Comparison of ENCODE assay signal across 8 mouse cellular contexts in the genomic region with DNA sequence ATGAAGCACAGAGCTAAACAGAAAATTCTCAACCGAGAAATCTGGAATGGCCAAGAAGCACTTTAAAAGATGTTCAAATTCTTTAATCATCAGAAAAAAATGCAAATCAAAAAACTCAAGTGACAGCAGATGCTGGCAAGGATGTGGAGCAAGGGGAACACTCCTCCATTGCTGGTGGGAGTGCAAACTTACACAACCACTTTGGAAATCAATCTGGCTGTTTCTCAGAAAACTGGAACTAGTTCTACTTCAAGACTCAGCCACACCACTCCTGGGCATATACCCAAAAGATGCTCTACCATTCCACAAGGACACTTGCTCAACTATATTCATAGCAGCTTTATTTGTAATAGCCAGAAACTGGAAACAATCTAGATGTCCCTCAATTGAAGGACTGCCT. TPM values are rescaled to one million over a fixed set of nuclear protein-coding genes. Genes with fewer than 3 reads are reported as not detected.
DNase-seq lines count a peak whose midpoint lies in the region; TF ChIP-seq lines count a peak whose summit lies in the region.
"Not testable (repeated sequence)": the region's sequence is repeated elsewhere in the genome, so short reads cannot be mapped to it uniquely, and the experiment has no call there.

No protein-coding gene starts in this region.

- peak overlapping the region; percentile 81 for H3K27ac ChIP-seq in layer of hippocampus, adult 2 months
- H3K27ac ChIP-seq in left cerebral cortex, adult 2 months = peak overlapping the region; percentile 82

- intact Hi-C loops in left cerebral cortex, adult 2 months (cut with DNase I) = loop anchor here (2.0 to 5.0 kb wide), 2 partner anchors 88 to 203 kb away; no protein-coding TSS in a partner anchor

- H3K4me3 ChIP-seq in layer of hippocampus, adult 2 months; left cerebral cortex, adult 2 months: not testable (repeated sequence)

- not testable (repeated sequence) for TF ChIP-seq CTCF in layer of hippocampus, adult 2 months (conservative IDR thresholded peaks at IDR 0.05); left cerebral cortex, adult 2 months (IDR thresholded peaks at IDR 0.05)

- DNase-seq in 3T3-L1 (ENCODE audit: low read depth, low spot score) = peak; percentile 43
- peak; percentile 84 for DNase-seq in brain, adult 2 months (ENCODE audit: low read depth, low spot score)
- peak; percentile 89 for DNase-seq in heart, adult 11 months
- DNase-seq in layer of hippocampus, adult 2 months (ENCODE audit: low spot score in 2 of 2) = peak; percentile 39 to 75
- DNase-seq in left cerebral cortex, adult 2 months (ENCODE audit: extremely low spot score in 1 of 2, low spot score in 2 of 2) = peak in 1 of 2 experiments; percentile 34
- peak; percentile 12 to 31 for DNase-seq in lung, adult 18-20 months
- peak; percentile 47 for DNase-seq in lung, postnatal 36 days
- DNase-seq in skeletal muscle tissue, adult 2 months (ENCODE audit: low read depth, low spot score) = peak; percentile 72

RNA-seq across cellular contexts. Expression of a gene that starts 37.3 kb away (rescaled TPM):
- total RNA-seq in layer of hippocampus, adult 2 months (2021) = 100 to 1,000 TPM; 243 TPM
- total RNA-seq in left cerebral cortex, adult 2 months (2021) = 100 to 1,000 TPM; 248 to 258 TPM
